Mouse (Mus musculus) midbrain, embryonic 16.5 days (tissue): ENCODE data around the gene Smim17. TPM values are rescaled to one million over a fixed set of nuclear protein-coding genes. Genes with fewer than 3 reads are reported as not detected.

Source experiments
- ATAC-seq: fragments of 200-750 bp; cut with Nextera tagmentation; 2 replicates; pipeline ENCODE4 v1.8.0; 2017; ENCODE audit warnings: moderate TSS enrichment
- H3K27ac ChIP-seq: fragments of 300-500 bp; sonication (generic); 2 replicates; pipeline ENCODE4 v1.5.1; 2014; ENCODE audit warnings: mild to moderate bottlenecking, low read length, mixed read lengths
- H3K27me3 ChIP-seq: fragments of 300-500 bp; sonication (generic); 2 replicates; pipeline ENCODE4 v1.6.1; 2014; ENCODE audit warnings: low read depth, low read length, mixed read lengths; ENCODE audit not compliant: control insufficient read depth, insufficient read depth
- H3K36me3 ChIP-seq: fragments of 300-500 bp; sonication (generic); 2 replicates; pipeline ENCODE4 v1.6.1; 2014; ENCODE audit warnings: mild to moderate bottlenecking, low read length, moderate library complexity, mixed read lengths; ENCODE audit not compliant: control insufficient read depth, insufficient read depth
- H3K4me1 ChIP-seq: fragments of 300-500 bp; sonication (generic); 2 replicates; pipeline ENCODE4 v1.6.1; 2014; ENCODE audit warnings: mild to moderate bottlenecking, low read length, mixed read lengths; ENCODE audit not compliant: control insufficient read depth, insufficient read depth
- H3K4me2 ChIP-seq: fragments of 300-500 bp; sonication (generic); 2 replicates; pipeline ENCODE4 v1.6.1; 2014; ENCODE audit warnings: mild to moderate bottlenecking, low read length, mixed read lengths
- H3K4me3 ChIP-seq: fragments of 300-500 bp; sonication (generic); 2 replicates; pipeline ENCODE4 v1.5.1; 2014; ENCODE audit warnings: low read depth, mild to moderate bottlenecking, low read length, moderate library complexity, mixed read lengths
- H3K9ac ChIP-seq: fragments of 300-500 bp; sonication (generic); 2 replicates; pipeline ENCODE4 v1.6.1; 2014; ENCODE audit warnings: low read depth, low read length, mixed read lengths
- H3K9me3 ChIP-seq: fragments of 300-500 bp; sonication (generic); replicated peaks from 2 replicates; pipeline ENCODE4 v1.6.1; 2014; ENCODE audit warnings: mild to moderate bottlenecking, low read length, mixed read lengths; ENCODE audit not compliant: control insufficient read depth, poor library complexity, severe bottlenecking
- WGBS: fragments of 180-500 bp; shearing (Covaris S2); extraction: QIAGEN DNeasy Blood & Tissue Kit; methylation state at CpG from one replicate; pipeline ENCODE4 v1.1.7; 2014; 5-methylcytosine and 5-hydroxymethylcytosine counted together
- polyA plus RNA-seq: library from polyadenylated mRNA; unstranded; fragments of >200 nt; fragmentation: Nextera tagmentation; extraction: Ambion mirVana; gene quantifications from 2 replicates; pipeline ENCODE4 v1.2.1, GENCODE M21; 2015

Gene Smim17
- polyA plus RNA-seq, 1 experiment from 2014 or later, result 7.7 TPM

- Histone ChIP-seq H3K4me2 (no peak overlapping the region), H3K9ac (no peak overlapping the region), H3K36me3 (peaks cover 36% of the 10 kb centered on the region), H3K4me1 (peaks cover 7% of the 10 kb centered on the region), H3K27me3 (no peaks in the 10 kb centered on the region), H3K4me3 (no peak overlapping the region), H3K9me3 (no peaks in the 10 kb centered on the region), H3K27ac (no peak overlapping the region)
- 90% methylated on average over 5 of the region's 5 CpGs for WGBS
- ATAC-seq, result no peak
Observed at GRCm38 (mm10) chr7:6388971-6389370, 9.5 kb upstream of the Smim17 start.

DNA sequence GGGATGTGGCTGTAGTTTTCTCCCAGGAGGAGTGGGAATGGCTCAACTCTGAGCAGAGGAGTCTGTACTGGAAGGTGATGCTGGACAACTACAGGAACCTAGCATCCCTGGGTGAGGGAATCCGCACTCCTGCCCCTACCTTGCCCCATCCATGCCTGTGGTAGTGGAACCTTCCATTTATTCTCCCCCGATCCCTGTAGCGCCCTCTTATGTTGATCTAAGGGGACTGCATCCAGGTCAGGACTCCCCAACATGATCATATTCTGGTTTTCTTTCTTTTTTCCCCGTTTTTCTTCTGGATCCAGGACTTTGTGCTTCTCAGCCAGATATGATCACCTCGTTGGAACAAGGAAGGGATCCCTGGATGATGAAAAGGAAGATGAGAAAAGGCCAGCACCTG lies 9.1 kb upstream of the Smim17 start:
- no peak overlapping the region for H3K4me3 ChIP-seq

DNA sequence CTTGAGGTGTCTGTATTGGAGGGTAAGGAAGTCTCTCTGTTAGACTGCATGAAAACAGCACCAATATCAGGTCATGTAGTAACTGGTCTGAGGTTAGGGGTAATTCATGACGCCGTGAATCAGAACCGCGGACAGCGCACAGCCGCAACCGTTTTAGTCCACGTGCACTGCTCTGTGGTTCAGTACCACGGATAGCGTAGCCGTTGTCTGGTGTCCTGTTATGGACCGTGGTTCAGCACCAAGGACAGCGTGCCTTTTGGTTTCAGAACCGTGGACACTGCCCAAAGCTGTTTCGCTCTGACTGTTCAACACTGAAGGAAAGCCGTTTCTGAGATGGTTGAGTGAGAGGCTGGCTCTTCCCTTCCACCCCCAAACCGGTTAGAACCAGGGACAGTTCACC lies 11.5 kb downstream of the Smim17 start, which contains the start of gene Gm20715:
TSS of gene Gm20715 (plus strand) at position 235 of the 400 bp plus-strand sequence.
- H3K9me3 ChIP-seq, result no peaks in the 10 kb centered on the region
- H3K9ac ChIP-seq, result no peak within 1 kb of the TSS
- no peak within 1 kb of the TSS for H3K27ac ChIP-seq
- no peaks in the 10 kb centered on the region for H3K27me3 ChIP-seq
- ATAC-seq, result no peak
- WGBS, result 3% methylated on average over 17 of the region's 17 CpGs
- H3K4me2 ChIP-seq, result no peak within 1 kb of the TSS
- 0 out of 2 replicates have a peak, but pooled peaks cover 3% of the 10 kb centered on the region for H3K4me1 ChIP-seq
- no peak within 1 kb of the TSS for H3K4me3 ChIP-seq
- no peaks in the 10 kb centered on the region for H3K36me3 ChIP-seq

More for the DNA sequence above, 9.1 kb upstream of the Smim17 start:
- Histone ChIP-seq H3K27ac (no peak overlapping the region), H3K4me2 (no peak overlapping the region), H3K36me3 (peaks cover 38% of the 10 kb centered on the region), H3K9me3 (no peaks in the 10 kb centered on the region), H3K27me3 (no peaks in the 10 kb centered on the region), H3K4me1 (peaks cover 2% of the 10 kb centered on the region), H3K9ac (no peak overlapping the region)
- WGBS, result 74% methylated on average over 5 of the region's 5 CpGs
- ATAC-seq, result no peak

DNA sequence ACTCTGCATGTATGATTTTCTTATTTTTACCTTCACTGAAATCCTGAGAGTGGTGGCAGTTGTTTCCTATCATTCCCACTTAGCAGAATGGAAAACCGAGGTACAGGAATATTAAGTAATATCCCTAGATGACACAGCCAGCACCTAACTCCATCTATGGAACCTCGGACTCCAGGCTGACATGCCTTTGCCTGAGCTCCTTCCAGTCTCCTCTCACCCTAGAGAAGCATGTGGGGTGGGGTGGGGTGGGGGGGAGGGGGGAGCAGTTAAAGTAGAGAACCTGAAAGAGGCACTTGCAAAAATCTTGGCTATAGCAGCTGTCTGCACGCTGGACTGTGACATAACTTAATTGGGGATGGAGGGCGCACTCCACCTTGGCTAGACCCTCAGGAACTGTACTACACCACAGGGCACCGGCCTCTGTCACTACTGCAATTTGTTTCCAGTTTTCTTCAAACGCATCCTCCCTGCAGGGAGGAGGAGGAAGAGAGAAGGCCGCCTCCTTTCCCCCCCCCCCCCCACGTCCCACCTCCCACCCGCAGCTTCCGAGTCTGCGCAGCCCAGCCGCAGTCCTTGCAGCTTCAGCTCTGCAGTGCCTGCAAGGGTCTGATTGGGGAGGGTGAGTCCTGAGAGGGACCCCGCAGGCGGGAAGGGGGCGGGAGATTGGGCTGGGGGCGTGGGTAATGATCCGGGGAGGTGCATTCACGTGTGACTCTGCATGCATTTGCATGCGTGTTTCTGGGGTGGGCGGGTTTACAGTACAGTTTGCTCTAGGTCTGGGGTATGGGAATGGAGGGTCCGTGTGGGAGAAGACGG lies 16.3 kb downstream of the Smim17 start:
- H3K27ac ChIP-seq, result 0 out of 2 replicates have a peak overlapping the region, but pooled peaks have one; percentile 37
- peak overlapping the region; percentile 47 for H3K4me3 ChIP-seq
- H3K27me3 ChIP-seq, result no peaks in the 10 kb centered on the region
- H3K36me3 ChIP-seq, result no peaks in the 10 kb centered on the region
- 0 out of 2 replicates have a peak, but pooled peaks cover 3% of the 10 kb centered on the region for H3K4me1 ChIP-seq
- H3K9ac ChIP-seq, result peak overlapping the region; percentile 72
- ATAC-seq, result peak; percentile 94
- H3K4me2 ChIP-seq, result peak overlapping the region; percentile 63
- H3K9me3 ChIP-seq, result no peaks in the 10 kb centered on the region
- WGBS, result 6% methylated on average over 19 of the region's 22 CpGs

GRCm38 (mm10) chr7:6415442-6415787 lies 16.9 kb downstream of the Smim17 start:
- 0 out of 2 replicates have a peak, but pooled peaks cover 3% of the 10 kb centered on the region for H3K4me1 ChIP-seq
- no peaks in the 10 kb centered on the region for H3K9me3 ChIP-seq
- no peaks in the 10 kb centered on the region for H3K27me3 ChIP-seq
- H3K4me3 ChIP-seq, result peak overlapping the region; percentile 47
- H3K27ac ChIP-seq, result 0 out of 2 replicates have a peak overlapping the region, but pooled peaks have one; percentile 37
- ATAC-seq, result peak; percentile 56
- WGBS, result 9% methylated on average over 8 of the region's 8 CpGs
- peak overlapping the region; percentile 72 for H3K9ac ChIP-seq
- H3K4me2 ChIP-seq, result peak overlapping the region; percentile 63
- no peaks in the 10 kb centered on the region for H3K36me3 ChIP-seq

DNA sequence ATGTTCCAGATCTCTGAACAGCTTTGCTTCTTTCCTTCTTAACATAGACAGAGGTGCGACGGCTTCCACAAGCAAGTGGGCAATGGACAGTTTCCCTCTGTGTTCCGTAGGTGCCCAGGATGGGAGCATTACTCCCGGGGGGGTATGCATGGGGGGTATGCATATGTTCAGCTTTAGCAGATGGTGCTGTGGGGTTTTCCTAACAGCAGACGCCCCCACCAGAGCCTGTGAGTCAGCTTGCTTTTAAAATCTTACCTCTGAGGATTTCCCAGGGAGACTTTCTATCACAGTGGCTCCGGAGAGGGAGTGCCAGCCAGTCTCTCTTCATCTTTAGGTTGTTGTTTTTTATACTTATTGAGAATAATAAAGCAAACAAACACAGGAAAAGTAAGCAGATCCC lies 21.4 kb downstream of the Smim17 start:
- H3K9me3 ChIP-seq, result no peaks in the 10 kb centered on the region
- WGBS, result 84% methylated on average over 6 of the region's 6 CpGs
- H3K9ac ChIP-seq, result no peak overlapping the region
- peaks cover 5% of the 10 kb centered on the region; the same call in 1 of the 2 replicates for H3K36me3 ChIP-seq
- no peak for ATAC-seq
- H3K27me3 ChIP-seq, result no peaks in the 10 kb centered on the region
- H3K4me1 ChIP-seq, result no peaks in the 10 kb centered on the region
- no peak overlapping the region for H3K27ac ChIP-seq
- no peak overlapping the region for H3K4me3 ChIP-seq
- H3K4me2 ChIP-seq, result no peak overlapping the region

DNA sequence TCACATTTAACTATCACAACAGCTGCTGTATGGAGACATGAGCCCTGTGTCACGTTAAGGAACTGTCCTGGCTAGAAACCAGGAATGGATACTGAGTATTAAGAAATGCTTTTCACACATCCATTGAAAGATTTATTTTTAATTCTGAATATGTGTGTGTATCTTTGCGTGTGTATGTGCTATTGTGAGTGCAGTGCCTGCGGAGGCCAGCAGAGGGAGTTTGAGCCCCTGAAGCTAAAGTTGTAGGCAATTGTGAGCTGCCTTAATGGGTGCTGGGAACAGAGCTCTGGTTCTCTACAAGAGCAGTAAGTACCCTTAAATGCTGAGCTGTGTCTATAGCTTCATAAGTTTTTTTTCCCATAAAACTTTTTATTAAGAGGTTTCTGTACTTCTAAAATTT lies 30.9 kb downstream of the Smim17 start:
- Histone ChIP-seq H3K9ac (no peak overlapping the region), H3K4me3 (no peak overlapping the region), H3K9me3 (peaks cover 4% of the 10 kb centered on the region; the same call in 1 of the 2 replicates), H3K4me2 (no peak overlapping the region), H3K27me3 (no peaks in the 10 kb centered on the region), H3K4me1 (peaks cover 1% of the 10 kb centered on the region; the same call in 1 of the 2 replicates), H3K27ac (no peak overlapping the region), H3K36me3 (peaks cover 10% of the 10 kb centered on the region; the same call in 1 of the 2 replicates)
- ATAC-seq, result no peak
- WGBS, result 90% methylated on average over 3 of the region's 3 CpGs

DNA sequence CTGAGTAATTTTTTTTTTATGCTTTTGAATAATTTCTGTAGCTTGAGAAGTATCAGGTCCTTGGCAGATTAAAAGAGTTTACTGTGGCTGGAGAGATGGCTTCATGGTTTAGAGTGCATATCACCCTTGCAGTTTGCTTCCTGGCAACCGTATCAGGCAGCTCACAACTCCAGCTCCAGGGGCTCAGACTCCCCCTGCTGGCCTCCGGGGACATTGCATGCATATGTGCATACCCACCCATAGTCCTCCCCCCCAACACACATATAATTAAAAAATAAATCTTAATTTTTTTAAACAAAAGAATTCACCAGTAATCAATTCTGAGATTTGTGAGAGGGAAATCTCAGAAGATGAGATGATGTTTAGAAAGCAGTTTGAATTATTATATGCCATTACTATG lies 31.8 kb downstream of the Smim17 start:
- Histone ChIP-seq H3K4me1 (peaks cover 7% of the 10 kb centered on the region), H3K4me3 (no peak overlapping the region), H3K27me3 (no peaks in the 10 kb centered on the region), H3K27ac (no peak overlapping the region), H3K36me3 (peaks cover 8% of the 10 kb centered on the region; the same call in 1 of the 2 replicates), H3K4me2 (no peak overlapping the region), H3K9ac (no peak overlapping the region), H3K9me3 (peaks cover 4% of the 10 kb centered on the region; the same call in 1 of the 2 replicates)
- ATAC-seq, result no peak
- 46% methylated on average over 2 of the region's 2 CpGs for WGBS

DNA sequence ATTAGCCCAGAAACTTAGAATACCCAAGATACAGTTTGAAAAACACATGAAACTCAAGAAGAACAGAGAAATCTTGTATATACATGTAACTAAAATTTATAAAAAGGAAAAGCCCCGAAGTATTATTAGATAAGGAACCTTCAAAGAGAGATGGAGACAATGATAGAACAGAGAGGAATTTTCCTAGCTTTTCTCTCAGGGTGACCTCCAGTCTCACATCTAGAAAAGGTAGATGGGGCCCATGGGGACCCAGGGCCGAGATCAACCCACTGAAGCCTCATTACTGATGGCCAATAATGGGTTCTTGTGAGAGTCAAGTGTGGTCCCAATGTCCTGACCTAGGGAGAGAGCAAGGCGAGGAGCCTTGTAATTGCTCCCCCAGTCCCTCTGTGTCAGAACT lies 39.9 kb downstream of the Smim17 start, which contains the start of gene Olfr1344:
TSS of gene Olfr1344 (plus strand) at position 301 of the 400 bp plus-strand sequence.
- Histone ChIP-seq H3K9ac (no peak within 1 kb of the TSS), H3K27me3 (no peaks in the 10 kb centered on the region), H3K4me1 (peaks cover 11% of the 10 kb centered on the region), H3K9me3 (no peaks in the 10 kb centered on the region), H3K27ac (no peak within 1 kb of the TSS), H3K4me2 (no peak within 1 kb of the TSS), H3K4me3 (no peak within 1 kb of the TSS), H3K36me3 (no peaks in the 10 kb centered on the region)
- WGBS, result 85% methylated on average over 3 of the region's 3 CpGs
- no peak for ATAC-seq
